Mouse (Mus musculus) forebrain, embryonic 12.5 days (tissue): ENCODE results near the gene Ccdc125. TPM values are rescaled to one million over a fixed set of nuclear protein-coding genes. Genes with fewer than 3 reads are reported as not detected.

Source experiments
- ATAC-seq: fragments of 200-750 bp; cut with Nextera tagmentation; 2 replicates; pipeline ENCODE4 v1.8.0; 2017; ENCODE audit warnings: moderate TSS enrichment; ENCODE audit not compliant: low FRiP score
- H3K27ac ChIP-seq: fragments of 300-500 bp; sonication (generic); 2 replicates; pipeline ENCODE4 v1.5.1; 2016; ENCODE audit warnings: mild to moderate bottlenecking
- H3K27me3 ChIP-seq: fragments of 300-500 bp; sonication (generic); 2 replicates; pipeline ENCODE4 v1.6.1; 2016; ENCODE audit warnings: mild to moderate bottlenecking
- H3K36me3 ChIP-seq: fragments of 300-500 bp; sonication (generic); replicated peaks from 2 replicates; pipeline ENCODE4 v1.6.1; 2016; ENCODE audit warnings: mild to moderate bottlenecking
- H3K4me1 ChIP-seq: fragments of 300-500 bp; sonication (generic); 2 replicates; pipeline ENCODE4 v1.6.1; 2016
- H3K4me2 ChIP-seq: fragments of 300-500 bp; sonication (generic); 2 replicates; pipeline ENCODE4 v1.6.1; 2016; ENCODE audit warnings: mild to moderate bottlenecking, moderate library complexity
- H3K4me3 ChIP-seq: fragments of 300-500 bp; sonication (generic); replicated peaks from 2 replicates; pipeline ENCODE4 v1.5.1; 2016; ENCODE audit warnings: mild to moderate bottlenecking
- H3K9ac ChIP-seq: fragments of 300-500 bp; sonication (generic); 2 replicates; pipeline ENCODE4 v1.6.1; 2016; ENCODE audit warnings: mild to moderate bottlenecking
- H3K9me3 ChIP-seq: fragments of 300-500 bp; sonication (generic); 2 replicates; pipeline ENCODE4 v1.6.1; 2016
- WGBS: fragments of 180-500 bp; shearing (Covaris S2); methylation state at CpG from one replicate; pipeline ENCODE4 v1.1.7; 2016; 5-methylcytosine and 5-hydroxymethylcytosine counted together
- polyA plus RNA-seq: library from polyadenylated mRNA; unstranded; fragments of >200 nt; fragmentation: Nextera tagmentation; extraction: Ambion mirVana; gene quantifications from 2 replicates; pipeline ENCODE4 v1.2.1, GENCODE M21; 2016

Gene Ccdc125
- polyA plus RNA-seq, 1 experiment from 2014 or later, result 3.1 TPM

- Histone ChIP-seq H3K36me3 (no peaks in the 10 kb centered on the region), H3K27ac (no peak overlapping the region), H3K9me3 (no peaks in the 10 kb centered on the region), H3K4me2 (no peak overlapping the region), H3K27me3 (no peaks in the 10 kb centered on the region), H3K9ac (no peak overlapping the region), H3K4me3 (no peak overlapping the region), H3K4me1 (no peaks in the 10 kb centered on the region)
- WGBS, result 91% methylated on average over 15 of the region's 15 CpGs
- ATAC-seq, result no peak
Measured at GRCm38 (mm10) chr13:100675936-100676635, 6.6 kb downstream of the Ccdc125 start.

- Histone ChIP-seq H3K36me3 (no peaks in the 10 kb centered on the region), H3K4me2 (no peak overlapping the region), H3K9me3 (no peaks in the 10 kb centered on the region), H3K4me1 (no peaks in the 10 kb centered on the region), H3K4me3 (no peak overlapping the region), H3K27ac (no peak overlapping the region), H3K27me3 (no peaks in the 10 kb centered on the region), H3K9ac (no peak overlapping the region)
- 91% methylated on average over 8 of the region's 8 CpGs for WGBS
- ATAC-seq, result no peak
Measured at GRCm38 (mm10) chr13:100681615-100682014, 12.1 kb downstream of the Ccdc125 start.

GRCm38 (mm10) chr13:100682837-100683236 is 13.3 kb downstream of the Ccdc125 start:
- Histone ChIP-seq H3K4me3 (no peak overlapping the region), H3K36me3 (no peaks in the 10 kb centered on the region), H3K9ac (no peak overlapping the region), H3K4me1 (no peaks in the 10 kb centered on the region), H3K4me2 (no peak overlapping the region), H3K9me3 (no peaks in the 10 kb centered on the region), H3K27ac (no peak overlapping the region), H3K27me3 (no peaks in the 10 kb centered on the region)
- 87% methylated on average over 2 of the region's 2 CpGs for WGBS
- no peak for ATAC-seq

GRCm38 (mm10) chr13:100684355-100684754 is 14.8 kb downstream of the Ccdc125 start:
- H3K36me3 ChIP-seq, result no peaks in the 10 kb centered on the region
- H3K9ac ChIP-seq, result no peak overlapping the region
- no peak for ATAC-seq
- no peak overlapping the region for H3K4me2 ChIP-seq
- H3K27me3 ChIP-seq, result no peaks in the 10 kb centered on the region
- no peak overlapping the region for H3K4me3 ChIP-seq
- H3K27ac ChIP-seq, result no peak overlapping the region
- no peaks in the 10 kb centered on the region for H3K9me3 ChIP-seq
- 79% methylated on average over 2 of the region's 2 CpGs for WGBS
- H3K4me1 ChIP-seq, result no peaks in the 10 kb centered on the region

- Histone ChIP-seq H3K9me3 (no peaks in the 10 kb centered on the region), H3K4me2 (no peak overlapping the region), H3K27me3 (no peaks in the 10 kb centered on the region), H3K4me3 (no peak overlapping the region), H3K27ac (no peak overlapping the region), H3K4me1 (no peaks in the 10 kb centered on the region), H3K36me3 (no peaks in the 10 kb centered on the region), H3K9ac (no peak overlapping the region)
- 70% methylated on average over 7 of the region's 7 CpGs for WGBS
- no peak for ATAC-seq
Measured at GRCm38 (mm10) chr13:100687513-100687912, 18.0 kb downstream of the Ccdc125 start.

GRCm38 (mm10) chr13:100697541-100697940 is 28.0 kb downstream of the Ccdc125 start:
- no peak for ATAC-seq
- Histone ChIP-seq H3K9ac (no peak overlapping the region), H3K36me3 (peaks cover 43% of the 10 kb centered on the region), H3K4me1 (no peaks in the 10 kb centered on the region), H3K27ac (no peak overlapping the region), H3K27me3 (no peaks in the 10 kb centered on the region), H3K9me3 (no peaks in the 10 kb centered on the region), H3K4me3 (no peak overlapping the region), H3K4me2 (no peak overlapping the region)
- WGBS, result 89% methylated on average over 3 of the region's 3 CpGs

GRCm38 (mm10) chr13:100698866-100699265 is 29.3 kb downstream of the Ccdc125 start:
- Histone ChIP-seq H3K27me3 (no peaks in the 10 kb centered on the region), H3K36me3 (peaks cover 55% of the 10 kb centered on the region), H3K4me1 (no peaks in the 10 kb centered on the region), H3K4me3 (no peak overlapping the region), H3K9ac (no peak overlapping the region), H3K4me2 (no peak overlapping the region), H3K27ac (no peak overlapping the region), H3K9me3 (no peaks in the 10 kb centered on the region)
- ATAC-seq, result no peak
- WGBS, result 94% methylated on average over 10 of the region's 10 CpGs

- Histone ChIP-seq H3K9ac (no peak overlapping the region), H3K27ac (no peak overlapping the region), H3K27me3 (no peaks in the 10 kb centered on the region), H3K4me2 (no peak overlapping the region), H3K9me3 (no peaks in the 10 kb centered on the region), H3K4me1 (no peaks in the 10 kb centered on the region), H3K36me3 (peaks cover 77% of the 10 kb centered on the region), H3K4me3 (no peak overlapping the region)
- WGBS, result 95% methylated on average over 2 of the region's 2 CpGs
- no peak for ATAC-seq
Measured at GRCm38 (mm10) chr13:100703468-100703867, 34.0 kb downstream of the Ccdc125 start.

GRCm38 (mm10) chr13:100706206-100706605 is 36.7 kb downstream of the Ccdc125 start:
- 96% methylated on average over 7 of the region's 7 CpGs for WGBS
- no peaks in the 10 kb centered on the region for H3K4me1 ChIP-seq
- no peak overlapping the region for H3K4me2 ChIP-seq
- no peak for ATAC-seq
- H3K4me3 ChIP-seq, result no peak overlapping the region
- no peaks in the 10 kb centered on the region for H3K9me3 ChIP-seq
- no peak overlapping the region for H3K27ac ChIP-seq
- H3K36me3 ChIP-seq, result peaks cover 86% of the 10 kb centered on the region
- no peak overlapping the region for H3K9ac ChIP-seq
- no peaks in the 10 kb centered on the region for H3K27me3 ChIP-seq

- Histone ChIP-seq H3K27me3 (no peaks in the 10 kb centered on the region), H3K9ac (no peak overlapping the region), H3K4me2 (no peak overlapping the region), H3K4me1 (no peaks in the 10 kb centered on the region), H3K9me3 (no peaks in the 10 kb centered on the region), H3K36me3 (peaks cover 75% of the 10 kb centered on the region), H3K27ac (no peak overlapping the region), H3K4me3 (no peak overlapping the region)
- ATAC-seq, result no peak
- WGBS, result 93% methylated on average over 6 of the region's 6 CpGs
Measured at GRCm38 (mm10) chr13:100715467-100715866, 46.0 kb downstream of the Ccdc125 start.

GRCm38 (mm10) chr13:100721656-100722055 is 52.1 kb downstream of the Ccdc125 start:
- Histone ChIP-seq H3K36me3 (peaks cover 45% of the 10 kb centered on the region), H3K4me2 (no peak overlapping the region), H3K4me1 (no peaks in the 10 kb centered on the region), H3K9me3 (no peaks in the 10 kb centered on the region), H3K4me3 (no peak overlapping the region), H3K27me3 (no peaks in the 10 kb centered on the region), H3K9ac (no peak overlapping the region), H3K27ac (no peak overlapping the region)
- ATAC-seq, result no peak
- 82% methylated on average over 5 of the region's 5 CpGs for WGBS

- no peak overlapping the region for H3K4me2 ChIP-seq
- peaks cover 8% of the 10 kb centered on the region for H3K4me1 ChIP-seq
- no peak for ATAC-seq
- no peak overlapping the region for H3K27ac ChIP-seq
- H3K27me3 ChIP-seq, result no peaks in the 10 kb centered on the region
- H3K36me3 ChIP-seq, result peaks cover 42% of the 10 kb centered on the region
- 89% methylated on average over 7 of the region's 7 CpGs for WGBS
- no peak overlapping the region for H3K9ac ChIP-seq
- no peaks in the 10 kb centered on the region for H3K9me3 ChIP-seq
- no peak overlapping the region for H3K4me3 ChIP-seq
Measured at GRCm38 (mm10) chr13:100724051-100724754, 54.7 kb downstream of the Ccdc125 start.

GRCm38 (mm10) chr13:100725194-100725593 is 55.7 kb downstream of the Ccdc125 start:
- H3K9ac ChIP-seq, result no peak overlapping the region
- peaks cover 16% of the 10 kb centered on the region for H3K4me1 ChIP-seq
- WGBS, result 94% methylated on average over 10 of the region's 10 CpGs
- H3K36me3 ChIP-seq, result peaks cover 37% of the 10 kb centered on the region
- no peaks in the 10 kb centered on the region for H3K9me3 ChIP-seq
- H3K27ac ChIP-seq, result no peak overlapping the region
- no peak for ATAC-seq
- no peak overlapping the region for H3K4me3 ChIP-seq
- H3K27me3 ChIP-seq, result no peaks in the 10 kb centered on the region
- no peak overlapping the region for H3K4me2 ChIP-seq
